Mouse (Mus musculus): ENCODE measurements at regions not wholly inside any gene's neighbourhood (a gene's known extent, or its start where the extent isn't known, plus 50 kb on each side); places are given as distances from the start of the nearest gene placed in this dataset.
A peak's percentile ranks its signal among the peaks of the same experiment; 100 is the strongest.

GRCm38 (mm10) chr11:37412868-37413267 is 177.1 kb upstream of the Tenm2 start:
- WGBS = 85% methylated on average over 3 of the region's 3 CpGs
- Histone ChIP-seq H3K4me3 (replicated peaks; ENCODE audit: insufficient read depth, low read depth, low read length) (no peak overlapping the region), H3K4me1 (ENCODE audit: control insufficient read depth, insufficient read depth, low read length) (no peaks in the 10 kb centered on the region), H3K27ac (ENCODE audit: insufficient read depth, low read length) (no peak overlapping the region), H3K27me3 (ENCODE audit: control insufficient read depth, insufficient read depth, low read length) (no peaks in the 10 kb centered on the region)
- TF ChIP-seq POLR2A (IDR thresholded peaks at IDR 0.05; ENCODE audit: borderline replicate concordance, insufficient read depth, low read length) (no peak), CTCF (IDR thresholded peaks at IDR 0.05; ENCODE audit: borderline replicate concordance, insufficient read depth, low read depth, low read length) (no peak)
- DNase-seq = no peak

GRCm38 (mm10) chr11:37367971-37368370 is 132.2 kb upstream of the Tenm2 start:
- no peaks in the 10 kb centered on the region for H3K27me3 ChIP-seq (ENCODE audit: control insufficient read depth, insufficient read depth, low read length)
- H3K27ac ChIP-seq (ENCODE audit: insufficient read depth, low read length) = no peak overlapping the region
- TF ChIP-seq CTCF (IDR thresholded peaks at IDR 0.05; ENCODE audit: borderline replicate concordance, insufficient read depth, low read depth, low read length) (no peak), POLR2A (IDR thresholded peaks at IDR 0.05; ENCODE audit: borderline replicate concordance, insufficient read depth, low read length) (no peak)
- H3K4me3 ChIP-seq (replicated peaks; ENCODE audit: insufficient read depth, low read depth, low read length) = no peak overlapping the region
- WGBS = 57% methylated on average over 1 of the region's 1 CpGs
- DNase-seq = no peak
- H3K4me1 ChIP-seq (ENCODE audit: control insufficient read depth, insufficient read depth, low read length) = no peaks in the 10 kb centered on the region; the same call in 1 of the 2 replicates

- no peaks in the 10 kb centered on the region; the same call in 1 of the 2 replicates for H3K4me1 ChIP-seq (ENCODE audit: control insufficient read depth, insufficient read depth, low read length)
- H3K27me3 ChIP-seq (ENCODE audit: control insufficient read depth, insufficient read depth, low read length) = no peaks in the 10 kb centered on the region
- peak; percentile 59 to 88 for DNase-seq
- H3K4me3 ChIP-seq (replicated peaks; ENCODE audit: insufficient read depth, low read depth, low read length) = no peak overlapping the region
- no peak overlapping the region for H3K27ac ChIP-seq (ENCODE audit: insufficient read depth, low read length)
- 9% methylated on average over 2 of the region's 2 CpGs for WGBS
- TF ChIP-seq POLR2A (IDR thresholded peaks at IDR 0.05; ENCODE audit: borderline replicate concordance, insufficient read depth, low read length) = no peak
- no peak for TF ChIP-seq CTCF (IDR thresholded peaks at IDR 0.05; ENCODE audit: borderline replicate concordance, insufficient read depth, low read depth, low read length)
These were observed 128.7 kb upstream of the Tenm2 start for GRCm38 (mm10) chr11:37364430-37364829.

- H3K27me3 ChIP-seq (ENCODE audit: control insufficient read depth, insufficient read depth, low read length) = no peaks in the 10 kb centered on the region
- no peak for DNase-seq
- no peak overlapping the region for H3K4me3 ChIP-seq (replicated peaks; ENCODE audit: insufficient read depth, low read depth, low read length)
- no peak for TF ChIP-seq CTCF (IDR thresholded peaks at IDR 0.05; ENCODE audit: borderline replicate concordance, insufficient read depth, low read depth, low read length)
- TF ChIP-seq POLR2A (IDR thresholded peaks at IDR 0.05; ENCODE audit: borderline replicate concordance, insufficient read depth, low read length) = no peak
- WGBS = 62% methylated on average over 2 of the region's 2 CpGs
- no peak overlapping the region for H3K27ac ChIP-seq (ENCODE audit: insufficient read depth, low read length)
- H3K4me1 ChIP-seq (ENCODE audit: control insufficient read depth, insufficient read depth, low read length) = no peaks in the 10 kb centered on the region
These were observed 119.3 kb upstream of the Tenm2 start for GRCm38 (mm10) chr11:37355074-37355473.

- Histone ChIP-seq H3K4me3 (replicated peaks; ENCODE audit: insufficient read depth, low read depth, low read length) (no peak overlapping the region), H3K27me3 (ENCODE audit: control insufficient read depth, insufficient read depth, low read length) (no peaks in the 10 kb centered on the region), H3K4me1 (ENCODE audit: control insufficient read depth, insufficient read depth, low read length) (no peaks in the 10 kb centered on the region), H3K27ac (ENCODE audit: insufficient read depth, low read length) (no peak overlapping the region)
- peak; percentile 6 to 39 for DNase-seq
- 9% methylated on average over 2 of the region's 2 CpGs for WGBS
- TF ChIP-seq POLR2A (IDR thresholded peaks at IDR 0.05; ENCODE audit: borderline replicate concordance, insufficient read depth, low read length) = no peak
- no peak for TF ChIP-seq CTCF (IDR thresholded peaks at IDR 0.05; ENCODE audit: borderline replicate concordance, insufficient read depth, low read depth, low read length)
These were observed 73.9 kb upstream of the Tenm2 start for GRCm38 (mm10) chr11:37309691-37310090.

GRCm38 (mm10) chr11:37306656-37307055 is 70.9 kb upstream of the Tenm2 start:
- Histone ChIP-seq H3K4me1 (ENCODE audit: control insufficient read depth, insufficient read depth, low read length) (no peaks in the 10 kb centered on the region), H3K27me3 (ENCODE audit: control insufficient read depth, insufficient read depth, low read length) (no peaks in the 10 kb centered on the region), H3K27ac (ENCODE audit: insufficient read depth, low read length) (no peak overlapping the region), H3K4me3 (replicated peaks; ENCODE audit: insufficient read depth, low read depth, low read length) (no peak overlapping the region)
- TF ChIP-seq CTCF (IDR thresholded peaks at IDR 0.05; ENCODE audit: borderline replicate concordance, insufficient read depth, low read depth, low read length) (no peak), POLR2A (IDR thresholded peaks at IDR 0.05; ENCODE audit: borderline replicate concordance, insufficient read depth, low read length) (no peak)
- DNase-seq = no peak
- WGBS = 83% methylated on average over 2 of the region's 2 CpGs
